Mouse (Mus musculus): ENCODE measurements around the gene Vps13c. TPM values are rescaled to one million over a fixed set of nuclear protein-coding genes. Genes with fewer than 3 reads are reported as not detected.

The Vps13c gene
- polyA plus RNA-seq, 1 experiment from 2014 or later = 3.1 TPM

GRCm38 (mm10) chr9:67863332-67863731 is 23.1 kb downstream of the Vps13c start:
- Histone ChIP-seq H3K27me3 (no peaks in the 10 kb centered on the region), H3K4me2 (no peak overlapping the region), H3K9me3 (no peaks in the 10 kb centered on the region), H3K4me3 (replicated peaks) (no peak overlapping the region), H3K9ac (replicated peaks) (no peak overlapping the region), H3K27ac (no peak overlapping the region), H3K36me3 (peaks cover under 1% of the 10 kb centered on the region; the same call in 1 of the 2 replicates), H3K4me1 (replicated peaks) (peaks cover 5% of the 10 kb centered on the region)
- WGBS = 91% methylated on average over 5 of the region's 5 CpGs
- ATAC-seq (ENCODE audit: insufficient number of reproducible peaks, insufficient read depth, low FRiP score, low TSS enrichment, low read depth) = no peak

- Histone ChIP-seq H3K9ac (replicated peaks) (no peak overlapping the region), H3K4me2 (no peak overlapping the region), H3K27ac (no peak overlapping the region), H3K27me3 (no peaks in the 10 kb centered on the region), H3K4me1 (replicated peaks) (peaks cover 5% of the 10 kb centered on the region), H3K9me3 (no peaks in the 10 kb centered on the region), H3K36me3 (no peaks in the 10 kb centered on the region), H3K4me3 (replicated peaks) (no peak overlapping the region)
- WGBS = 51% methylated on average over 4 of the region's 4 CpGs
- ATAC-seq (ENCODE audit: insufficient number of reproducible peaks, insufficient read depth, low FRiP score, low TSS enrichment, low read depth) = no peak
These were observed 23.8 kb downstream of the Vps13c start for GRCm38 (mm10) chr9:67864011-67864410.

GRCm38 (mm10) chr9:67865411-67865810 is 25.2 kb downstream of the Vps13c start:
- H3K4me2 ChIP-seq = no peak overlapping the region
- WGBS = 28% methylated on average over 7 of the region's 7 CpGs
- H3K9ac ChIP-seq (replicated peaks) = no peak overlapping the region
- H3K9me3 ChIP-seq = no peaks in the 10 kb centered on the region
- no peak overlapping the region for H3K4me3 ChIP-seq (replicated peaks)
- ATAC-seq (ENCODE audit: insufficient number of reproducible peaks, insufficient read depth, low FRiP score, low TSS enrichment, low read depth) = no peak
- H3K36me3 ChIP-seq = no peaks in the 10 kb centered on the region
- no peak overlapping the region for H3K27ac ChIP-seq
- H3K4me1 ChIP-seq (replicated peaks) = peaks cover 5% of the 10 kb centered on the region
- no peaks in the 10 kb centered on the region for H3K27me3 ChIP-seq

GRCm38 (mm10) chr9:67867411-67867810 is 27.2 kb downstream of the Vps13c start:
- H3K4me1 ChIP-seq (replicated peaks) = peaks cover 5% of the 10 kb centered on the region
- H3K27me3 ChIP-seq = no peaks in the 10 kb centered on the region
- H3K9me3 ChIP-seq = no peaks in the 10 kb centered on the region
- no peak overlapping the region for H3K4me2 ChIP-seq
- ATAC-seq (ENCODE audit: insufficient number of reproducible peaks, insufficient read depth, low FRiP score, low TSS enrichment, low read depth) = no peak
- no peak overlapping the region for H3K27ac ChIP-seq
- no peak overlapping the region for H3K9ac ChIP-seq (replicated peaks)
- H3K4me3 ChIP-seq (replicated peaks) = no peak overlapping the region
- 69% methylated on average over 6 of the region's 6 CpGs for WGBS
- no peaks in the 10 kb centered on the region for H3K36me3 ChIP-seq

- Histone ChIP-seq H3K27me3 (no peaks in the 10 kb centered on the region), H3K9ac (replicated peaks) (no peak overlapping the region), H3K27ac (no peak overlapping the region), H3K4me1 (replicated peaks) (no peaks in the 10 kb centered on the region; the same call in 1 of the 2 replicates), H3K4me3 (replicated peaks) (no peak overlapping the region), H3K9me3 (no peaks in the 10 kb centered on the region), H3K36me3 (no peaks in the 10 kb centered on the region), H3K4me2 (no peak overlapping the region)
- no peak for ATAC-seq (ENCODE audit: insufficient number of reproducible peaks, insufficient read depth, low FRiP score, low TSS enrichment, low read depth)
- WGBS = 86% methylated on average over 16 of the region's 16 CpGs
These were observed 29.7 kb downstream of the Vps13c start for GRCm38 (mm10) chr9:67869691-67870450.

- no peak overlapping the region for H3K27ac ChIP-seq
- no peaks in the 10 kb centered on the region for H3K36me3 ChIP-seq
- no peak overlapping the region for H3K9ac ChIP-seq (replicated peaks)
- ATAC-seq (ENCODE audit: insufficient number of reproducible peaks, insufficient read depth, low FRiP score, low TSS enrichment, low read depth) = no peak
- H3K4me1 ChIP-seq (replicated peaks) = peaks cover 12% of the 10 kb centered on the region
- H3K4me2 ChIP-seq = no peak overlapping the region
- no peak overlapping the region for H3K4me3 ChIP-seq (replicated peaks)
- WGBS = 77% methylated on average over 7 of the region's 7 CpGs
- H3K9me3 ChIP-seq = no peaks in the 10 kb centered on the region
- no peaks in the 10 kb centered on the region for H3K27me3 ChIP-seq
These were observed 34.5 kb downstream of the Vps13c start for GRCm38 (mm10) chr9:67874522-67875222.

GRCm38 (mm10) chr9:67875337-67875736 is 35.1 kb downstream of the Vps13c start:
- Histone ChIP-seq H3K9ac (replicated peaks) (no peak overlapping the region), H3K9me3 (no peaks in the 10 kb centered on the region), H3K36me3 (no peaks in the 10 kb centered on the region), H3K4me1 (replicated peaks) (peaks cover 12% of the 10 kb centered on the region), H3K27me3 (no peaks in the 10 kb centered on the region), H3K4me2 (no peak overlapping the region), H3K27ac (no peak overlapping the region), H3K4me3 (replicated peaks) (no peak overlapping the region)
- ATAC-seq (ENCODE audit: insufficient number of reproducible peaks, insufficient read depth, low FRiP score, low TSS enrichment, low read depth) = no peak
- 57% methylated on average over 2 of the region's 2 CpGs for WGBS

GRCm38 (mm10) chr9:67877081-67877718 is 37.0 kb downstream of the Vps13c start:
- H3K9ac ChIP-seq (replicated peaks) = no peak overlapping the region
- H3K36me3 ChIP-seq = 0 out of 2 replicates have a peak, but pooled peaks cover 3% of the 10 kb centered on the region
- no peaks in the 10 kb centered on the region for H3K9me3 ChIP-seq
- H3K4me3 ChIP-seq (replicated peaks) = no peak overlapping the region
- peak overlapping the region; percentile 19; the same call in 1 of the 2 replicates for H3K4me2 ChIP-seq
- WGBS = 38% methylated on average over 14 of the region's 14 CpGs
- H3K4me1 ChIP-seq (replicated peaks) = peaks cover 12% of the 10 kb centered on the region
- ATAC-seq (ENCODE audit: insufficient number of reproducible peaks, insufficient read depth, low FRiP score, low TSS enrichment, low read depth) = no peak
- 0 out of 2 replicates have a peak overlapping the region, but pooled peaks have one; percentile 41 for H3K27ac ChIP-seq
- no peaks in the 10 kb centered on the region for H3K27me3 ChIP-seq

- 90% methylated on average over 11 of the region's 11 CpGs for WGBS
- H3K27ac ChIP-seq = no peak overlapping the region
- H3K36me3 ChIP-seq = peaks cover 3% of the 10 kb centered on the region; the same call in 1 of the 2 replicates
- H3K9ac ChIP-seq (replicated peaks) = no peak overlapping the region
- peaks cover 12% of the 10 kb centered on the region for H3K4me1 ChIP-seq (replicated peaks)
- no peaks in the 10 kb centered on the region for H3K27me3 ChIP-seq
- no peak for ATAC-seq (ENCODE audit: insufficient number of reproducible peaks, insufficient read depth, low FRiP score, low TSS enrichment, low read depth)
- H3K4me2 ChIP-seq = no peak overlapping the region
- no peak overlapping the region for H3K4me3 ChIP-seq (replicated peaks)
- no peaks in the 10 kb centered on the region for H3K9me3 ChIP-seq
These were observed 38.1 kb downstream of the Vps13c start for GRCm38 (mm10) chr9:67878197-67878769.

- Histone ChIP-seq H3K27me3 (no peaks in the 10 kb centered on the region), H3K4me2 (no peak overlapping the region), H3K4me3 (replicated peaks) (no peak overlapping the region), H3K9ac (replicated peaks) (no peak overlapping the region), H3K36me3 (peaks cover 27% of the 10 kb centered on the region), H3K27ac (no peak overlapping the region), H3K4me1 (replicated peaks) (no peaks in the 10 kb centered on the region), H3K9me3 (no peaks in the 10 kb centered on the region)
- no peak for ATAC-seq (ENCODE audit: insufficient number of reproducible peaks, insufficient read depth, low FRiP score, low TSS enrichment, low read depth)
- 93% methylated on average over 13 of the region's 13 CpGs for WGBS
These were observed 43.3 kb downstream of the Vps13c start for GRCm38 (mm10) chr9:67883349-67883984.
